Mouse (Mus musculus) liver, embryonic 14.5 days (tissue): Measurements from ENCODE around the gene Ufc1.

ENCODE experiments used
- CTCF ChIP-seq: IDR thresholded peaks from 2 replicates; pipeline ENCODE4 v1.5.1; 2016; ENCODE audit warnings: antibody characterized with exemption, low read depth, control low read depth
- EP300 ChIP-seq: IDR thresholded peaks from 2 replicates; pipeline ENCODE4 v1.6.1; 2016; ENCODE audit warnings: antibody characterized with exemption, low read depth

GRCm38 (mm10) chr1:171256937-171257548, 37.8 kb downstream of the Ufc1 start:
- TF ChIP-seq CTCF (peak; percentile 85), EP300 (no peak)
